Mouse (Mus musculus) hematopoietic stem cell, adult 5-6 weeks (primary cell): ENCODE measurements around the gene Lonp2. TPM values are rescaled to one million over a fixed set of nuclear protein-coding genes. Genes with fewer than 3 reads are reported as not detected.

ENCODE experiments used
- ATAC-seq, 2 experiments: fragments of 125-278 bp in 1 of 2; replicated peaks in 1 of 2; 2 replicates each; pipeline ENCODE4 v1.8.0; 2016 to 2017; ENCODE audit warnings: inconsistent platforms in 2 of 2, mild to moderate bottlenecking in 2 of 2, moderate number of reproducible peaks in 2 of 2, low read depth in 1 of 2, moderate TSS enrichment in 1 of 2; ENCODE audit not compliant: low FRiP score in 2 of 2, poor library complexity in 2 of 2, severe bottlenecking in 2 of 2, insufficient read depth in 1 of 2, low TSS enrichment in 1 of 2
- total RNA-seq: library from RNA; stranded (forward); fragments of 172-1452, 232-1000 nt; gene quantifications from 2 replicates; pipeline ENCODE4 v1.2.3, GENCODE M21; 2017

Gene Lonp2
- total RNA-seq, 1 experiment from 2014 or later: 90.2 TPM

DNA sequence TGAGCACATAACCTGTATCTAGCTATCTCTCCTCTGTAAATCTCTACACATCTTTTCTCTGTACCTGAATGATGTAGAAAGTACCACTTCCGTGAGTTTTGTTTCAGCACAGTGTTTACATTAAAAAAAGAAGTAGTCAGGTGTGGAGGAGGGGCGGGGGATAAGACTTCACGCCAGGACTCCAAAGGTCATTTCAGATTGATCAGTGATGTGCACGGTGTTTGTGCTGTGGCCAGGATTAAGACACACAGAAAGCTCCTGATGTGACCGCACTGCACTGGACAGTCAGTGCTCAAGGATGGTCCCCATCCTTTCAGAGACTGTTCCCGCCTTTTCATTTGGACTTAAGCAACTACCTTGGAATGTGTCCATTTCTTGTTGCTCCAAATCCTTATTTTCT is 136.9 kb downstream of the Lonp2 start:
- no peak for ATAC-seq

DNA sequence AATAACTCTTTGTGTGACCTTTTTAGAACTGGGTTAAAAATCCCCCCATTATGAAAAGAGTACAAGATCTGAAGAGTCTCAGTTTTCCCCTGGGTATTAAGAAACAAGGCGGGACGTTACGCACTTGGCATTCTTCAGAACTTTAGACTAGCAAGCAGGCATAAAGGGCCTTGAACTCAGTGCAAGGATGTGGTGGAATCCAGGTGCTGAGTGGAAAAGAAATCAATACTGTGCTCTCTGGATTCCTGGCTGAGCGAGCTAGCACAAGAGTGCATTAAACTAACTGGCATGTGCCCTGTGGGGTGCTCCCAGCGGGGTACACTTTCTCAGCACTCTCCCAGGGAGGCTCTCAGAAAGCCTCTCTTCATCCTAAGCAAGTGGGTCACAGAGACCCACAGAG is 139.0 kb downstream of the Lonp2 start:
- ATAC-seq: no peak

DNA sequence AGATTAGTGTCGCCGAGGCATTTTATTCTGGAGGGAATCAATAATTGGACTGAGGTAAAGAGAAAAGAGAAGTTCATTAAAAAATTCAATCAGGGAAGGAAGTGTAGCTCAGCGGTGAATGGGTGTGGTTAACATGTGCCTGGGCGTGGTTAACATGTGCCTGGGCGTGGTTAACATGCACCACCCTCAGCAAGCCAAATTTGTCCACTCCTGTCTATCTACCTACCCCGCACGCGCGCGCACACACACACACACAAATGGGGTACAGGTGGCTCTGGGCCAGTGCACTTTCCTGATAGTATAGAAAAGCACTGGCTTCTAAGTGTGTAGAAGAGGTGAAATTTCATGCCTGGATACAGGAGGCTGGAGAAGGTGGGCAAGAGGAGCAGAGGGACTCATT is 141.3 kb downstream of the Lonp2 start:
- peak; percentile 53 to 71; a peak in 3 of 4 replicates for ATAC-seq

DNA sequence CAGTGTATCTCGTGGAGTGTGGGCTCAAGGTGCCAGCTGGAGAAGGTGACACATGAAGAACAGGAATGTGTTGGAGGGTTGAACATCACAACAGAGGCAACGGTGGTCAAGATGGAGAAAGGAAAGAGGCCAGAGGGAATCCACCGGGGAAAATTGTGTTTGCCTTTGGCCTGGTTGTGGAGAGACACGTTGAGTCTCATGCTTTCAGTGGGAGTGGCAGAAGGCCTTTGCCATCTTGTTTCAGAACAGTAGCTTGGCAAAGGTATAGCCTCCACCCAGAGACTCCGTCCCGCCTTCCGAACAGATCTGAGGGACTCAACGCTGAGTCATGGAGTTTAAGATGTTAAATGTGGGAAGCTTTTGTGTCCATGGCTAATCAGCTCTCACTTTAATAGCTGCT is 141.8 kb downstream of the Lonp2 start:
- no peak for ATAC-seq

DNA sequence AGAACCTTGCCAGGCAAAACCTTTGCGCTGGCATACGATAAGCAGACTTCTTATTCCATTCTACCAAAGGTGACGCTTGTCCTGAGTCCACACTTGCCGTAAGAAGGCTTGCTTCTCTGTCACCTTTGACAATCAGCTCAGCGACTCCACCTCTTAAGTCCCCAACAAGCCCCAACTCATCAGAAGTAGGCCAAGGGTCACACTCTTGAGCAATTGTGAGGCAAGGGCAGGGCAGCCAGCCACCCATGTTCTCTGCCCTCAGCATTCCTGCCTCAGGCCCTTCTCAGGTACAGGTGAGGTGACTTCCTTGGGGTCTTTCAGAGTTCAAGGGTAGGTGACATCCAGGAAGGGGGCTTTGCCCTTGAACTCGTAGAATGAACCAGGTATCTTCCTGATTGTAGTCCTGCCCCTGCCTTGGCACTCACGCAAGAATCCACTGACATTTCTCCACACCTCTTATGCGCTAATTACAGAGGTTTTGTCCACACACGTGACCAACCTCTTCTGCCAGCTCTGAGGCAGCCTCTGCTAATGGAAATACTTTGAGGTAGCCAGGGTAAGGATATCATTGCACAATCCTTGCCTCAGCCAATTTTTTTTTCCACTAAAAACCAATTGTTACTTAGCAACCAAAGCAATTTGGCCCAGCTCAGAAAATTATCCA is 142.8 kb downstream of the Lonp2 start:
- ATAC-seq: peak in 1 of 2 experiments; percentile 38; a peak in 1 of 4 replicates

DNA sequence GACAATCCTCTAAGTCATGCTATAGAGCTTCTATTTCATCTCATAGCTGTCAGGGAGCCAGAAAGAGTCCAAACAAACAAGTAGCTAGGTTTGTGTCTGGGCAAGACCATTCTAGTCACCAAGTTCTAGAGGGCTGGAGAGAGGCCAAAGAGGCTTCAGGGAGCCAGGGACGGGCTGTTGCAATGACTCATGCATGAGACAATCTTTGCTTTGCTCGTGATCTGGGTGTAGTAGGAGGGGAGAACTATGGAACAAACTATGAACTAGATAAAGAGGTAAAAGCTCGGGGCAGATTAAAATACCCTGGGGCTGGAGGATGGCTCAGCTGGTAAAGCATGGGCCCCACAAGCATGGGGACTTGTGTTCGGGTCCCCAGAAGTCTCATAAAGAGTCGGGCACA is 144.7 kb downstream of the Lonp2 start:
- ATAC-seq: no peak

DNA sequence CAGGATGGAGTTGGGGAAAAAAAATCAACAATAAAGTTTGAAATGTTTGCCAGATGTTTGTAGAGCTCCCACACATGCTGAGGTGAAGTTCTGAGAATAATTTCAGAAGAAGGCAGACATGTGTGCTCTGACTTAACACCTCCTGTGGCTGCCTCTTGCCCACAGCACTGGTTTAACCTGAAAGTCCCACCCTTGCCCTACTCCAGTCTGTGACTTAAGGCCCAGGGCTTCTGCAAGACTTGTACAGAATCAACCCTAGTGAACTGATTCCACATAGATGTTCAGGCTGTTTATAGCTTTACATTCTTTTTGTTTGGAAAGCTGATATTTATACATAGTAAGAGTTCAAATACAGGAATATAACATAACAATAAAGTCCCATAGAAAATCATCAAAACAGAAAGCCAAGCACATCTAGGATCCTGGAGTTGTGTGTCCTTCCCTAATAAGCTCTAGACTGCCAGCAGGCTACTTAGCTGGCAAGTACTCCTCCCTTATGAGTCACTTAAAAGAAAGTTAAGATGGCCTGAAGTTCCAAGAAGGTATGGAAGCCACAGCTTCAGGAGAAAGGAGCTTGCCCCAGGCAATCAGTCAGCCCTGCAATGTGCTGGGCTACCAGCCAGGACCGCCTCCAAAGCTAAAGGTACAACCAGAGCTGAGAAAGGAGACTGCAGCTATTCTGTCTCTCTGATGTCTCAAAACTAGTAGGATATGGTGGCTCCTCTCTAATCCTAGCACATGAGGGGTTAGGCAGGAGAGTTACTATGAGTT is 146.3 kb downstream of the Lonp2 start:
- no peak for ATAC-seq

Other genes starting within 250 kb of the Lonp2 start
- gene Abcc12, start 43.4 kb upstream of the Lonp2 start, total RNA-seq: not detected in 2 replicates
- gene Gm10638, start 121.7 kb downstream of the Lonp2 start, total RNA-seq: not detected in 2 replicates
- gene Siah1a, start 121.9 kb downstream of the Lonp2 start, total RNA-seq: 32.5 and 48.3 TPM in 2 replicates